Mouse (Mus musculus) limb, embryonic 12.5 days (tissue): ENCODE measurements around the gene Skint9. TPM values are rescaled to one million over a fixed set of nuclear protein-coding genes. Genes with fewer than 3 reads are reported as not detected.
"Not testable (repeated sequence)": the region's sequence is repeated elsewhere in the genome, so short reads cannot be mapped to it uniquely, and the experiment has no call there.

Experiments used
- ATAC-seq: fragments of 200-750 bp; cut with Nextera tagmentation; 2 replicates; pipeline ENCODE4 v1.8.0; 2017; ENCODE audit warnings: low read depth, moderate TSS enrichment; ENCODE audit not compliant: insufficient number of reproducible peaks, insufficient read depth, low FRiP score, low TSS enrichment
- H3K27ac ChIP-seq: fragments of 300-500 bp; sonication (generic); 2 replicates; pipeline ENCODE4 v1.5.1; 2016; ENCODE audit warnings: mild to moderate bottlenecking, moderate library complexity
- H3K27me3 ChIP-seq: fragments of 300-500 bp; sonication (generic); 2 replicates; pipeline ENCODE4 v1.6.1; 2016; ENCODE audit warnings: mild to moderate bottlenecking, moderate library complexity
- H3K36me3 ChIP-seq: fragments of 300-500 bp; sonication (generic); 2 replicates; pipeline ENCODE4 v1.6.1; 2016; ENCODE audit warnings: mild to moderate bottlenecking, moderate library complexity
- H3K4me1 ChIP-seq: fragments of 300-500 bp; sonication (generic); replicated peaks from 2 replicates; pipeline ENCODE4 v1.6.1; 2016
- H3K4me2 ChIP-seq: fragments of 300-500 bp; sonication (generic); 2 replicates; pipeline ENCODE4 v1.6.1; 2016; ENCODE audit warnings: mild to moderate bottlenecking, moderate library complexity
- H3K4me3 ChIP-seq: fragments of 300-500 bp; sonication (generic); replicated peaks from 2 replicates; pipeline ENCODE4 v1.5.1; 2016; ENCODE audit warnings: mild to moderate bottlenecking
- H3K9ac ChIP-seq: fragments of 300-500 bp; sonication (generic); replicated peaks from 2 replicates; pipeline ENCODE4 v1.6.1; 2016; ENCODE audit warnings: mild to moderate bottlenecking, moderate library complexity
- H3K9me3 ChIP-seq: fragments of 300-500 bp; sonication (generic); 2 replicates; pipeline ENCODE4 v1.6.1; 2016; ENCODE audit warnings: mild to moderate bottlenecking, moderate library complexity
- WGBS: fragments of 180-500 bp; shearing (Covaris S2); methylation state at CpG from one replicate; pipeline ENCODE4 v1.1.7; 2016; 5-methylcytosine and 5-hydroxymethylcytosine counted together
- polyA plus RNA-seq: library from polyadenylated mRNA; unstranded; fragments of >200 nt; fragmentation: Nextera tagmentation; extraction: Ambion mirVana; gene quantifications from 2 replicates; pipeline ENCODE4 v1.2.1, GENCODE M21; 2016

Skint9 gene
- polyA plus RNA-seq = not detected in 2 replicates

GRCm38 (mm10) chr4:112433885-112434284 is at the start of gene Skint9:
Skint9 (minus strand) TSS chr4:112433985.
- H3K4me2 ChIP-seq = no peak within 1 kb of the TSS
- H3K27ac ChIP-seq = no peak within 1 kb of the TSS
- no peaks in the 10 kb centered on the region for H3K27me3 ChIP-seq
- H3K36me3 ChIP-seq = no peaks in the 10 kb centered on the region
- H3K4me3 ChIP-seq = no peak within 1 kb of the TSS
- no peaks in the 10 kb centered on the region for H3K4me1 ChIP-seq
- no peak for ATAC-seq
- H3K9ac ChIP-seq = no peak within 1 kb of the TSS
- peaks cover 23% of the 10 kb centered on the region for H3K9me3 ChIP-seq

GRCm38 (mm10) chr4:112432685-112433084 is 1.1 kb downstream of the Skint9 start:
- Histone ChIP-seq H3K27me3 (no peaks in the 10 kb centered on the region), H3K27ac (no peak overlapping the region), H3K4me2 (no peak overlapping the region), H3K4me1 (no peaks in the 10 kb centered on the region), H3K4me3 (no peak overlapping the region), H3K9me3 (peaks cover 18% of the 10 kb centered on the region), H3K36me3 (no peaks in the 10 kb centered on the region), H3K9ac (no peak overlapping the region)
- 68% methylated on average over 1 of the region's 1 CpGs for WGBS
- ATAC-seq = no peak

- Histone ChIP-seq H3K36me3 (no peaks in the 10 kb centered on the region), H3K9ac (no peak overlapping the region), H3K9me3 (peaks cover 16% of the 10 kb centered on the region), H3K27me3 (no peaks in the 10 kb centered on the region), H3K4me2 (no peak overlapping the region), H3K4me3 (no peak overlapping the region), H3K4me1 (no peaks in the 10 kb centered on the region), H3K27ac (no peak overlapping the region)
- no peak for ATAC-seq
Measured at GRCm38 (mm10) chr4:112432223-112432622, 1.6 kb downstream of the Skint9 start.

- not testable (repeated sequence) for H3K4me2 ChIP-seq, H3K36me3 ChIP-seq, H3K4me3 ChIP-seq, H3K27me3 ChIP-seq, H3K27ac ChIP-seq, H3K9ac ChIP-seq, H3K4me1 ChIP-seq, ATAC-seq
- WGBS = 90% methylated on average over 17 of the region's 17 CpGs
- peaks cover 15% of the 10 kb centered on the region; the same call in 1 of the 2 replicates for H3K9me3 ChIP-seq
Measured at GRCm38 (mm10) chr4:112349111-112349510, 84.7 kb downstream of the Skint9 start.

Other genes with a start within 250 kb of the Skint9 start
- not detected in 2 replicates for gene Skint3, start 201.7 kb downstream of the Skint9 start, polyA plus RNA-seq
- not detected in 2 replicates for gene Skint2, start 123.2 kb upstream of the Skint9 start, polyA plus RNA-seq